Mouse (Mus musculus) thymus, postnatal 10 days (tissue): Measurements from ENCODE around the gene Fndc5.

Experiments used
- DNase-seq, 2 experiments: peaks; one replicate each; pipeline ENCODE4 v3.0.0; 2021; ENCODE audit warnings: low spot score in 2 of 2

Gene Fndc5

GRCm38 (mm10) chr4:129122719-129123118 is 14.1 kb upstream of the Fndc5 start:
- no peak for DNase-seq

GRCm38 (mm10) chr4:129124652-129125146 is 12.1 kb upstream of the Fndc5 start:
- no peak for DNase-seq

- no peak for DNase-seq
These were observed 10.9 kb upstream of the Fndc5 start for GRCm38 (mm10) chr4:129125736-129126451.

- no peak for DNase-seq
These were observed 8.0 kb upstream of the Fndc5 start for GRCm38 (mm10) chr4:129128582-129129338.

- DNase-seq: no peak
These were observed 7.4 kb upstream of the Fndc5 start for GRCm38 (mm10) chr4:129129387-129129786.

- DNase-seq: peak; percentile 9 to 43
These were observed 6.7 kb upstream of the Fndc5 start for GRCm38 (mm10) chr4:129130149-129130548.

- peak; percentile 29 to 30 for DNase-seq
These were observed 6.0 kb upstream of the Fndc5 start for GRCm38 (mm10) chr4:129130755-129131303.

GRCm38 (mm10) chr4:129134799-129135585 is 1.8 kb upstream of the Fndc5 start:
- peak; percentile 44 to 80 for DNase-seq

GRCm38 (mm10) chr4:129135637-129136036 is 1.2 kb upstream of the Fndc5 start:
- no peak for DNase-seq

- no peak for DNase-seq
These were observed 615 bp upstream of the Fndc5 start for GRCm38 (mm10) chr4:129136189-129136578.

- DNase-seq: no peak
These were observed 858 bp downstream of the Fndc5 start for GRCm38 (mm10) chr4:129137392-129138321.

GRCm38 (mm10) chr4:129139642-129140041 is 2.8 kb downstream of the Fndc5 start:
- DNase-seq: no peak

- DNase-seq: no peak
These were observed 4.0 kb downstream of the Fndc5 start for GRCm38 (mm10) chr4:129140808-129141207.

- DNase-seq: no peak
These were observed 5.0 kb downstream of the Fndc5 start for GRCm38 (mm10) chr4:129141560-129142438.

GRCm38 (mm10) chr4:129142439-129143045 is 5.7 kb downstream of the Fndc5 start:
- DNase-seq: no peak

GRCm38 (mm10) chr4:129143509-129143908 is 6.7 kb downstream of the Fndc5 start:
- DNase-seq: no peak

- DNase-seq: no peak
These were observed 7.9 kb downstream of the Fndc5 start for GRCm38 (mm10) chr4:129144401-129145367.

GRCm38 (mm10) chr4:129145411-129145810 is 8.6 kb downstream of the Fndc5 start:
- DNase-seq: no peak
